Mouse (Mus musculus) heart, postnatal 4 days (tissue): Measurements from ENCODE around the gene D1Pas1. TPM values are rescaled to one million over a fixed set of nuclear protein-coding genes. Genes with fewer than 3 reads are reported as not detected.

Source experiments
- DNase-seq: peaks from one replicate; pipeline ENCODE4 v3.0.0; 2021
- total RNA-seq, 2 experiments: library from RNA; stranded (reverse); gene quantifications; 2 replicates each; pipeline ENCODE4 v1.2.3; 2021

The D1Pas1 gene
- total RNA-seq, 2 experiments from 2014 or later, result 0.36 to 0.41 TPM

DNA sequence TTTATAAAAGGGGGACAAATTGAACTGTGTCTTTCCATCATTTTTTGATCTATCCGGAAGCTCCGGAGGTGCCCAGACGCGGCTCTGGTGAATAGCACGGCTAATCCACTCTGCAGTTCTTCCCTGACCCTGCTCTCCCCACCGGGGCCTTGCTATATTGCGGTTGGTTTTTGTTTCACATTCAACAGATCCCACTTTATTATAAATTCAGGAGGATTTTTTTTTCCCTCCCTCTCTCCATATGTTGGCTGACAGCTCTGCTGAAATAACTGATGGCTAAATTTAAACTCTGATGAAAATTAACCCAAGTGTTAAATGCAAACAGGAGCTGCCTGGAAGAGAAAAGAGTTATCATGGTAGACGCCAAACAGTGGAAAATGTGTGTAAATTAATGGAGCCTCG lies 21.1 kb downstream of the D1Pas1 start:
- no peak for DNase-seq

DNA sequence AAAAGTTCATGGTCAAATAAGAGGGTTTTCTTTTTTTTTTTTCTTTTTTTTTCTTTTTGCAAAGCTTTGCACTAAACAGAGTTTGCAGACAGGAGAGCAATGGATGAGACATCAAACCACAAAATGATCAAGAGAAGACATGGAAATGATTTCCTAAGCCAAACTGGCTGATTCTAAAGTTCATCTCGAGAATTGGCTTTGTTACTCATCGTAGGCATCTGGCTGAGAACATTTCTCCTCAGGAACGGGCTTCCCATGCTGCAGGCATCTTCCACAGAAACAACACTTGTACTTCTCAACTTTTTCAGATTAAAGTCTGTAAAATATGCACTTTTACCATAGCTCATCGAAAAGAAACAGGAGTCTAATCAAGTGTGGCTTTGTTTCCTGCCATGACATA lies 21.6 kb downstream of the D1Pas1 start:
- DNase-seq, result no peak

DNA sequence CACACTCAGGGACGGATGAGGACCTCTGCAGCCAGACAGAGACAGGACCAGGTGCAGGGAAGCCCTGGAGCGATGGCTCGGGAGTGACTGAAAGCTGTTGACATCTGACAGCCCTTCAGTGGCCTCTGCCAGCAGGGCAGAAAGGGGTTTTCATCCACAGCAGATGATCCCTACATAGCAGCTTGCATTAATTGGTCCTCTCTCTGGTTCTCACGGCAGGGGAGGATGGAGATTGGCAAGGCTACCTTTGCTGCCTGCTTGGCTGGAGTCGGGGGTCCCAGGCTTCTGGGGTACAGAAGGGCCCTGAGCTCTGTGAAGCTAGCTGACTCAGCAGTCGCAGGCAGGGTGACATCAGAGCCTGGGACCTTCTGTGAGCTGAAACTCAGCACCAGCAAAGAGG lies 24.3 kb downstream of the D1Pas1 start:
- no peak for DNase-seq

DNA sequence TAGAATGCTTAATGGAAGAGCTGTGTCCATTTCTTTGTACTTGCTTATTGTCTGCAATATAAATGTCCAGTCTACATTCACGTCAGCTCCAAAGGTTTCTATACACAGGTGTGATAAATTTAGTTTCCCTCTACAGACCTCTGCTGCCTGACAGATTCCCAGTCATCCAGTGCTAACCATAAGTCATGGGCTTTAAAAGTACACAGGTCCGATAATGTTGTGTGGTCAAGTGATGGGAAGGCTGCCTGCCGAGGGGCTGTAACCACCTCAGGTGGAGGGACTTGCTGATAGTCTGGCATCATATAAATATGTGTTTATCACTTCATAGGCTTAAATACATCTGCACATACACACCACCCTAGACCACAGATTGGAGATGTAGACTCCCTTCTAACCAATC lies 24.9 kb downstream of the D1Pas1 start:
- DNase-seq, result no peak

DNA sequence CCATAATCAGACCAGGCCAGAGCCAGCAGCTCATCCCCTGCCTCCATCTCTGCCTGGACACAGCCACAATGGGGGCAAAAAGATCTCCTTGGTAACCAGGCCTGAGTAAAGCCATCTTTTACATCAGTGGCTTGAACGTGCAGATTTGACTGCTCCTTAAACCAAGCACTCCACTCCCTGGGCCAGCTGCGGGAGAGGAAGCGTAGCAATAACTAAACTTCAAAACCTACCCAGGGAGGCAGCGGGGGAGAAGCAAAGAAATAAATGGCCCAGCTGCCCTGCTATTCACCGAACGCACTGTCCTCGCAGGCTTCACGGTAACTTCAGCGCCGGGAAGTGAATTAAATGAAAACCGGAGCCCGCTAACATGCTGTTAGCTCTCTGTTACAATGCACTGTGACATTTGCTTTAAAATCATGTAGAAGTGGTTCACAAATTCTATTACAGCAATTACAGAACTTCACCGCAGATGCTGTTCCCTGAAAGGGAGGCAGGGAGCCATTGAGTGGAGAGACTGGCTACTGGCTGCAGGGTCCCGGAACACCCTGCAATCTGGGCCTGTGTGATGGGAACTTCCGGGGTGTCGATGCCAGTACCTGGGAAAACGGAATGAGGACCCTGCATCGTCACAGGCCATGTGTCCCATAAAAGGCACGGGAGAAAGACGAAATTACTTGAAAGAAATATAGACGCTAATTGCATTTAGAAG lies 30.5 kb downstream of the D1Pas1 start:
- DNase-seq, result no peak

DNA sequence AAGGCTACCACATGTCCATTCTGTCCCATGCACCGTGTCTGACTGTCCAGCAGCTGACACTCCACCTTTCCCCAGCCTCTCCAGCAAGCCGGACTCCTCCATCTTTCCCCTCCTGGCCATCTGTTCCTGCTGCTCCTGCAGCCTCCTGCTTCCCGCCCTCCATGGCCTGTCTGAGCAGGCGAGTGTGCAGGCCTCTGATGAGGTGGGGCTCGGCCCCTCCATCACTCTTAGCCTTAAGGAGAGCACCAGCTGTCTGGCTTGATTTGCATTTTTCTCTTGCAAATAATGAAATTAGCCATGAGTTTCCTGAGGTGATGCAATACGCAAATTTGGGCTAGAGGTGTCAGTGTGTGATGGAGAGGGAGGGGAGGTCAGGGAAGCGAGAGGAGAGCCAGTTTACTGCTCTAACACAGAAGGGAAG lies 36.2 kb downstream of the D1Pas1 start:
- no peak for DNase-seq

DNA sequence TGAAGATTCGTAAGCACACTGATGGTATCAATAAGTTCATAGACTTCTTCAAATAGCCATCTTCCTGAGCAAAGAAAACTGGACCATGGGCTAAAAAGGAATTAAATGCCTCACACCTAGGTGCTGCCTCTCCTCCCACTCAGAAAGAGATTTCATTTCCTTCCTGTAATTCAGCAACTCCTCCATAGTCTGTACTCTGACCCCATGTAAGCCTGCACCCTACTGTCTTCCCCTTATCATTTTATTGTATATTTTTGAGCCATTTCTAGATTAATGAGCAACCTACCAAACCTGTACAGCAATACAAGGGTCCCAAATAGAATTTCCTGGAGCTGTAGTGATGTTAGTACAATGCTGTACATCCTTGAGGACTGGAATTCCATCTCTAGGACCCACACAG lies 37.1 kb downstream of the D1Pas1 start:
- no peak for DNase-seq

DNA sequence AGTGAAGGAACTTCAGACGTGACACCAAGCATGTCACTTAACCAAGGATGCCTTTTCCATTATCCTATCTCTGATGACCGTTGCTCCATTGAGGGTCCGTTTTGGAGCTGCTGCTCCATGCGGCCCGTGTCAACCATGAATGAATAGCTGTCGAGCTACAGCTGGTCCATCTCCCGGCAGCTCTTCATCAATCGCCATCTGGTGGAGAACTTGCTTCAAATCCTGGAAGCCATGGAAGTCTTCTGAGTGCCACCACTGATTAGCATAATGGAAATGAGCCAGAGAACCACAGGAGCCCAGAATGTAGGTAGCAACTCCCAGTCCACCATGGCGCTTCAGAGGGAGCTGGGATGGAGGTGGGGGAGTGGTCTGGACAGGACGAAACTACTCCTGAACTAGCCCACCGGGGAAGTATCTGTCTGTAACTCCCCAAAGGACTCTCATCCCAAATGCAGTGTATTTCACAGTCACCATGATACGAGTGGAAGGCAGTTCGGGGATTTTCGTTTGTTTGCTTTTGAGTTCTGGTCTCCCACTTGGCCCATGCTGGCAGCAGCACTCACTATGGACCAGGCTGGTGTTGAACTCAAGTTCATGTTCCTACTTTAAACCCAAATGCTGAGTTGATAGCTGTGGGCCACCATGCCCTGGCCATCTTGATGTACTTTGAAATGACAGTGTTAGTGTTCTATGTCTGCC lies 39.2 kb downstream of the D1Pas1 start:
- DNase-seq, result no peak

DNA sequence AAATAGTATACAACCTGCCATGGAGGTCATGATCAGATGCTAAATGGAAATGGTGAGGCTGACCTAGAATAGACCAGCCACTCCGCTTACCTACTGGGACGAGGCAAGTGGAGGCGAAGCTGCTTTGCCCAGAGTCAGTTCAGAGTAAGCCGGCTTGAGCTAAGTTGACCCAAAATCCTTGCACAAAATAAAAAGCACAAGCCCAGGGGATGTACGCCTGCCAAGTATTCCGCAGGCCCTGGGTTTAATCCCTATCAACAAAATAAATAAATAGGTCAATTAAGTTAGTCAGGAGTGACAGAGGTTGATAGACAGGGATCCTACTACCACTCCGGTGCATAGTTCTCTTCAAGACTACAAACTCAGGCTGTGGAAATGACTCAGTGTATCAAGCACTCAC lies 41.0 kb downstream of the D1Pas1 start:
- DNase-seq, result no peak

DNA sequence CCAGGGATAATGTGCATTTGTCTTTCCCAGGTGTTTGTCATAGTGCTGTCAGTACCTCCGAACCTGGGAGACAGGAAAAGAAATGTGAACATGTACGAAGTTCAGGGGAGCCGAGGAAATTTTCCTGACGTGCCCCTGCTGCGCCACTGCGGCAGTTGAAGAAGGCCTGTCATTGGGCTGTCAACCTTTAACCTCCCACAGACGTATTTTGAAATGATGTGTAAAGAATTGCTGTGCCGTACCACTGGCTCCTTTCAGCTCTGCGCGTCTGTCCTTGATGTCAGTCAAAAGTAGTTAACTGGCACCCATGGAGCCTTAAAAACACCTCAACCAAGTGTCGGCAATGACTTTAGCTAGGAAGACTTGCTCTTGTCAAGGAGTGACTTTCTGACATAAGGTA lies 42.9 kb downstream of the D1Pas1 start:
- no peak for DNase-seq

DNA sequence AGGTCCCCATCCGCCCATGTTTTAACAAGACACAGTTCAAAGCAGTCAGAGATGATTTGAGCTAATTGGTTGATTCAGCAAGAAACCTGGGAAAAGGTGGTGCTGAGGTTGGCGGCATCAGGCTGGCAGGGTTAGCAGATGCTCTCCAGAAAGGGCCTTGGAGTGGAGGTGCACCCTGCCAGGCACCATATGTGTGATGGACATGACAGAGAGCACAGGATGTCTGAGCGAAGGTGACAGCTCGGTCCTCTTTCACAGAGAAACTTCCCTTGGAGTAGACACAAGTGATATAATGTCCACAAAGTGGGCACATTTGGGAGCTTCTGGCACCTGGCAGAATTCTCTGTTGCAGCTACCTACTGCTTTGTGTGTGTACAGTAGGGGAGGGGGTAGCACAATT lies 44.4 kb downstream of the D1Pas1 start:
- DNase-seq, result no peak

DNA sequence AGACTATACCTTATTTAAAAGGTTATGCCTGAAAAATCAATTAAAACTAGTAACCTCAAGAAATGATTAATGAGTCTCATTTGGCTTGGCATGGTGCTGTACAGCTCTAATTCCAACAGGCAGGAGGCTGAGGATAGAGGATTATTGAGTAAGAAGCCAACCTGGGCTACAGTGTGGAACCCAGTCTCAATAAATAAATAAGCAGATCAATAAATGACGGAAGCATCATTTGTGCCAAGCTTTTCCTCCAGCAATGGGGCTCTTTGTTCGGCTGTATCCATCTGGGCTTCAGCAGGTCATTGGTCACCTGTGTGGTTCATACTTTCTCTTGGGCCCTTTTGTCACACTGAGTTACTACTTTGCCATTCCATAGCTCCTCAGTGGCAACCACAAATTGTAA lies 46.9 kb downstream of the D1Pas1 start:
- DNase-seq, result no peak

DNA sequence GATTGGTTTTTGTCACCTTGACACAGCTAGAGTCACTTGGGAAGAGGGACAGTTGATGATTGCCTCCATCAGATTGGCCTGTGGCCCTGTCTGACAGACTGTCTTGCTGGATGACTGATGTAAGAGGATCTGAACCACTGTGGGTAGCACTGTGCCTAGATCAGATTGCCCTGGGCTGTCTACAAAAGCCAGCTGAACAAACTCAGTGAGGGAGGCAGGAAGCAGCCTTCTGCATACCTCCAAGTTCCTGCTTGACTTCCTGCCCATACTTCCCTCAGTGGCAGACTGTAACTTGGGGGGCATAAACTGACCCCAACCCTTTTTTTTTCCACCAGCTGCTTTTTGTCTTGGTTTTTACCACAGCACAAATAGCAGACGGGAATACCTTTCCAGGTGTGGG lies 48.5 kb downstream of the D1Pas1 start:
- DNase-seq, result no peak

DNA sequence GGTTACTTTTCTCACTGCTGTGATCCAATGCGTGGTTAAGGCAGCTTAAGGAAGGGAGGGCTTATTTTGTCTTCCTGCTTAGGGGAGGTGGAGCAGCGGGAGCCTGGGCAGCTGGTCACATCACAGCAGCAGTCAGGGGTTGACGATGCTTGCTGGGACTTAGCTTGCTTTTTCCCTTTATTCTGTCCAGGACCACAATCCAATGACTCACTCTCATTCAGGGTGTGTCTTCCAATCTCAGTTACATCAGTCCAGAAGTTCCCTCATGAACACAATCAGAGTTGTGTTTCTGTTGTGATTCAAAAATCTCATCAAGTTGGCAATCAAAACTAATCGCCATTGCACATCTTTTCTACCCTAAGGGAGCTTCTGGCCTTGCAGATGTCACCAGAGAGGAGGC lies 48.9 kb downstream of the D1Pas1 start:
- DNase-seq, result no peak

DNA sequence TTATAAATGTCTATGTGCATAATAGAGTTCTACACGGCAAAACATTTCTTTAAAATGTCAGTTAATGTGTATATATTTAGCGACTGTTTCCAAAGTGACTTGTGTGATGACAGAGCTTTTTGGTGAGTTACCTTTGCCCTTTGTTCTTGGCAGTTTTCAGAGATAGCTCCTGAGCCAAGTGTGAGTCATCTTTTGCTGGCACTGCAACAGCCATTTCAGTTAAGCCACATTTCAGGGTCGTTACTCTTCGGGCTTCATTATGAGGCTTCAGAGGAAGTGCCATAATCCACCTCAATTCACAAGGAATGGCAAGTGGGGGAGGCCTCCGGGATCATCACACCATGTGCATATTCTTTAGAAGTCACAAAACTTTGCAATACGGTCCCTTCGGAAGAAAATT lies 52.8 kb downstream of the D1Pas1 start:
- peak; percentile 10 for DNase-seq

Other genes starting within 250 kb of the D1Pas1 start
- 10 to 100 TPM; 16.0 to 16.7 TPM for gene Rrp15, start 218.1 kb upstream of the D1Pas1 start, total RNA-seq
- gene Spata17, start 248.0 kb downstream of the D1Pas1 start, total RNA-seq, result under 1 TPM; 0.27 to 0.43 TPM
- 10 to 100 TPM; 15.8 to 18.6 TPM for gene Gpatch2, start 248.1 kb downstream of the D1Pas1 start, total RNA-seq